Mouse (Mus musculus) erythroid progenitor cell, adult 5-6 weeks (primary cell): ENCODE results near the gene Gbp3. TPM values are rescaled to one million over a fixed set of nuclear protein-coding genes. Genes with fewer than 3 reads are reported as not detected.
"Not testable (repeated sequence)": the region's sequence is repeated elsewhere in the genome, so short reads cannot be mapped to it uniquely, and the experiment has no call there.

Experiments used
- ATAC-seq: replicated peaks from 2 replicates; pipeline ENCODE4 v1.8.0; 2016; ENCODE audit warnings: moderate number of reproducible peaks, mild to moderate bottlenecking, moderate TSS enrichment, inconsistent platforms; ENCODE audit not compliant: poor library complexity, low FRiP score, severe bottlenecking
- total RNA-seq, 2 experiments: library from RNA; stranded (forward) in 1 of 2; stranded (reverse) in 1 of 2; fragments of 150-400 nt in 1 of 2; fragments of 186-747, 209-891 nt in 1 of 2; gene quantifications; 2 replicates each; pipeline versions ENCODE4 v1.2.3 to v1.2.4; 2015 to 2017; ENCODE audit warnings: low replicate concordance in 2 of 2

The Gbp3 gene
- 2.9 and 4.0 TPM in 2 replicates for total RNA-seq (2015; ENCODE audit: low replicate concordance)
- total RNA-seq (2017; ENCODE audit: low replicate concordance) = 1.8 and 10.4 TPM in 2 replicates

- ATAC-seq = no peak
Measured at GRCm38 (mm10) chr3:142559632-142560228, at the start of gene Gbp3. Gbp3 (plus strand) TSS chr3:142560026.

- no peak for ATAC-seq
Measured at GRCm38 (mm10) chr3:142528116-142528515, 31.7 kb upstream of the Gbp3 start.

GRCm38 (mm10) chr3:142529597-142529996, 30.2 kb upstream of the Gbp3 start:
- peak; percentile 11; the same call in 1 of the 2 replicates for ATAC-seq

GRCm38 (mm10) chr3:142530087-142530953, 29.5 kb upstream of the Gbp3 start, which contains the start of gene Gbp7:
Gbp7 (plus strand) TSS chr3:142530342.
- ATAC-seq = peak; percentile 67

- ATAC-seq = peak; percentile 81
Measured at GRCm38 (mm10) chr3:142531595-142531994, 28.2 kb upstream of the Gbp3 start.

GRCm38 (mm10) chr3:142533185-142533584, 26.6 kb upstream of the Gbp3 start:
- no peak for ATAC-seq

- no peak for ATAC-seq
Measured at GRCm38 (mm10) chr3:142535667-142536066, 24.2 kb upstream of the Gbp3 start.

- ATAC-seq = no peak
Measured at GRCm38 (mm10) chr3:142541391-142541790, 18.4 kb upstream of the Gbp3 start.

GRCm38 (mm10) chr3:142542776-142543175, 17.1 kb upstream of the Gbp3 start:
- not testable (repeated sequence) for ATAC-seq

- no peak for ATAC-seq
Measured at GRCm38 (mm10) chr3:142546690-142547089, 13.1 kb upstream of the Gbp3 start.

- ATAC-seq = no peak
Measured at GRCm38 (mm10) chr3:142550052-142550676, 9.7 kb upstream of the Gbp3 start.

GRCm38 (mm10) chr3:142554601-142555000, 5.2 kb upstream of the Gbp3 start:
- no peak for ATAC-seq

- 0 out of 2 replicates have a peak, but pooled peaks have one; percentile 6 for ATAC-seq
Measured at GRCm38 (mm10) chr3:142555623-142556022, 4.2 kb upstream of the Gbp3 start.

GRCm38 (mm10) chr3:142560296-142560948, 596 bp downstream of the Gbp3 start:
- ATAC-seq = peak; percentile 92

- ATAC-seq = no peak
Measured at GRCm38 (mm10) chr3:142561045-142561646, 1.3 kb downstream of the Gbp3 start.

GRCm38 (mm10) chr3:142561666-142562065, 1.8 kb downstream of the Gbp3 start:
- no peak for ATAC-seq

- ATAC-seq = not testable (repeated sequence)
Measured at GRCm38 (mm10) chr3:142567490-142567889, 7.7 kb downstream of the Gbp3 start.

- ATAC-seq = no peak
Measured at GRCm38 (mm10) chr3:142570738-142571137, 10.9 kb downstream of the Gbp3 start.

GRCm38 (mm10) chr3:142577108-142577507, 17.3 kb downstream of the Gbp3 start:
- no peak for ATAC-seq
